Mouse (Mus musculus) myocyte (in vitro differentiated cells): ENCODE results near the gene Uqcr10.

Source experiments
- CEBPB ChIP-seq: IDR thresholded peaks from 2 replicates; pipeline ENCODE4 v1.6.1; 2011; ENCODE audit warnings: mild to moderate bottlenecking, moderate library complexity; ENCODE audit not compliant: poor library complexity, insufficient read depth, severe bottlenecking
- E2F4 ChIP-seq: IDR thresholded peaks from one replicate; pipeline ENCODE4 v1.6.1; 2011; ENCODE audit warnings: mild to moderate bottlenecking, control low read depth, moderate library complexity; ENCODE audit not compliant: insufficient read depth
- MYOG ChIP-seq, 3 experiments: IDR thresholded peaks; one replicate each; pipeline ENCODE4 v1.6.1; 2011; ENCODE audit warnings: control low read depth in 2 of 3, low read depth in 2 of 3, mild to moderate bottlenecking in 2 of 3; ENCODE audit not compliant: insufficient read length in 2 of 3, control insufficient read depth in 1 of 3, insufficient read depth in 1 of 3
- POLR2A ChIP-seq: IDR thresholded peaks from one replicate; pipeline ENCODE4 v1.6.1; 2011; ENCODE audit warnings: low read depth, mild to moderate bottlenecking, control low read depth, moderate library complexity; ENCODE audit not compliant: insufficient read length
- POLR2AphosphoS2 ChIP-seq: IDR thresholded peaks from one replicate; pipeline ENCODE4 v1.6.1; 2011; ENCODE audit warnings: low read depth, control low read depth; ENCODE audit not compliant: insufficient read length
- TCF12 ChIP-seq: IDR thresholded peaks from one replicate; pipeline ENCODE4 v1.6.1; 2011; ENCODE audit warnings: mild to moderate bottlenecking, control low read depth; ENCODE audit not compliant: poor library complexity, insufficient read depth, severe bottlenecking
- USF1 ChIP-seq: IDR thresholded peaks from one replicate; pipeline ENCODE4 v1.6.1; 2011; ENCODE audit warnings: low read depth, mild to moderate bottlenecking, control low read depth, moderate library complexity

DNA sequence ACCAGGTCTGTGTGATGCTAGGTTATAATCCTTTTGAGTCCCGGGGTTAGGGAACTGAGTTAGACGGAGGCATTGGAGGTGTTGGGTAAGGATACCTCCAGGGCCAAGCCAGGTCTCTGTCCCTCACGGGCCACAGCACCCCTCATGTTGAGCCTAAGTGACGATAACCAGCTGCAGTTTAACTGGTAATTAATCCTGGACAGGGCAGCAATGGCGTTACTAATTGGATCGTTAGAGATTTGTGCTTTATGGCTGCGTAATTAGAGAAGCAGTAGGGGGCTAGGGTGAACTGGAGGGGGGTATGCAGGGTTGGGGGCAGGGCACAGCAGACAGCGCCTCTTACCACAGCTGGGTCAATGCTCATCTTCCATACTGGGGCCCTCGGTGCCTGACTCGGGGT, 48.7 kb upstream of the Uqcr10 start:
- TF ChIP-seq POLR2A (no peak), TCF12 (no peak), E2F4 (no peak), USF1 (no peak), POLR2AphosphoS2 (no peak), MYOG (IDR thresholded peaks at IDR 0.05; ENCODE audit: control insufficient read depth in 1 of 3, insufficient read depth in 1 of 3, insufficient read length in 2 of 3, low read depth in 2 of 3) (no peak), CEBPB (no peak)
